Mouse (Mus musculus) liver, embryonic 14.5 days (tissue): ENCODE measurements around the gene Perm1. TPM values are rescaled to one million over a fixed set of nuclear protein-coding genes. Genes with fewer than 3 reads are reported as not detected.

Experiments
- ATAC-seq: fragments of 200-750 bp; cut with Nextera tagmentation; 2 replicates; pipeline ENCODE4 v1.8.0; 2017; ENCODE audit warnings: moderate number of reproducible peaks, mild to moderate bottlenecking, moderate library complexity; ENCODE audit not compliant: insufficient read depth
- DNase-seq, 3 experiments: peaks; one replicate each; pipeline ENCODE4 v3.0.0-alpha.2; 2012 to 2013; ENCODE audit warnings: low read depth in 3 of 3, low spot score in 3 of 3
- H3K27ac ChIP-seq: fragments of 300-500 bp; sonication (generic); 2 replicates; pipeline ENCODE4 v1.5.1; 2014; ENCODE audit warnings: moderate library complexity, mild to moderate bottlenecking, control low read depth, inconsistent platforms
- H3K27me3 ChIP-seq: fragments of 300-500 bp; sonication (generic); 2 replicates; pipeline ENCODE4 v1.6.1; 2014; ENCODE audit warnings: mild to moderate bottlenecking, low read length, moderate library complexity; ENCODE audit not compliant: control insufficient read depth, insufficient read depth
- H3K36me3 ChIP-seq: fragments of 300-500 bp; sonication (generic); replicated peaks from 2 replicates; pipeline ENCODE4 v1.6.1; 2014; ENCODE audit warnings: low read depth; ENCODE audit not compliant: control insufficient read depth, insufficient read depth
- H3K4me1 ChIP-seq, 2 experiments: fragments of 200-500 bp in 1 of 2; fragments of 300-500 bp in 1 of 2; sonication (generic) in 1 of 2; replicated peaks; 2 replicates each; pipeline ENCODE4 v1.6.1; 2012 to 2014; ENCODE audit warnings: antibody characterized with exemption in 1 of 2, inconsistent platforms in 1 of 2, low read length in 1 of 2; ENCODE audit not compliant: control insufficient read depth in 2 of 2, insufficient read depth in 2 of 2
- H3K4me2 ChIP-seq: fragments of 300-500 bp; sonication (generic); 2 replicates; pipeline ENCODE4 v1.6.1; 2014; ENCODE audit warnings: low read depth, mild to moderate bottlenecking, control low read depth, moderate library complexity
- H3K4me3 ChIP-seq, 2 experiments: fragments of 200-500 bp in 1 of 2; fragments of 300-500 bp in 1 of 2; sonication (generic) in 1 of 2; 2 replicates each; pipeline ENCODE4 v1.5.1; 2012 to 2014; ENCODE audit warnings: low read depth in 2 of 2, low read length in 2 of 2, mild to moderate bottlenecking in 2 of 2, control low read depth in 1 of 2, inconsistent platforms in 1 of 2, moderate library complexity in 1 of 2; ENCODE audit not compliant: insufficient read depth in 1 of 2
- H3K9ac ChIP-seq: fragments of 300-500 bp; sonication (generic); replicated peaks from 2 replicates; pipeline ENCODE4 v1.6.1; 2014; ENCODE audit warnings: mild to moderate bottlenecking, control low read depth, moderate library complexity
- H3K9me3 ChIP-seq: fragments of 300-500 bp; sonication (generic); 2 replicates; pipeline ENCODE4 v1.6.1; 2016; ENCODE audit warnings: low read length, mixed read lengths; ENCODE audit not compliant: control insufficient read depth
- CTCF ChIP-seq: IDR thresholded peaks from 2 replicates; pipeline ENCODE4 v1.5.1; 2016; ENCODE audit warnings: antibody characterized with exemption, low read depth, control low read depth
- EP300 ChIP-seq: IDR thresholded peaks from 2 replicates; pipeline ENCODE4 v1.6.1; 2016; ENCODE audit warnings: antibody characterized with exemption, low read depth
- WGBS: fragments of 180-500 bp; shearing (Covaris S2); extraction: QIAGEN DNeasy Blood & Tissue Kit; methylation state at CpG from one replicate; pipeline ENCODE4 v1.1.7; 2014; ENCODE audit not compliant: insufficient replicate concordance; 5-methylcytosine and 5-hydroxymethylcytosine counted together
- polyA plus RNA-seq, 2 experiments: library from polyadenylated mRNA; depleted of rRNA in 1 of 2; stranded (reverse) in 1 of 2; unstranded in 1 of 2; fragments of >200 nt; fragmentation: Nextera tagmentation in 1 of 2; extraction: Ambion mirVana in 1 of 2; gene quantifications; 2 replicates each; pipeline versions ENCODE4 v1.2.1 to v1.2.3; 2012 to 2014

Gene Perm1
- polyA plus RNA-seq, 2 experiments: 0.03 TPM; not detected in 1

DNA sequence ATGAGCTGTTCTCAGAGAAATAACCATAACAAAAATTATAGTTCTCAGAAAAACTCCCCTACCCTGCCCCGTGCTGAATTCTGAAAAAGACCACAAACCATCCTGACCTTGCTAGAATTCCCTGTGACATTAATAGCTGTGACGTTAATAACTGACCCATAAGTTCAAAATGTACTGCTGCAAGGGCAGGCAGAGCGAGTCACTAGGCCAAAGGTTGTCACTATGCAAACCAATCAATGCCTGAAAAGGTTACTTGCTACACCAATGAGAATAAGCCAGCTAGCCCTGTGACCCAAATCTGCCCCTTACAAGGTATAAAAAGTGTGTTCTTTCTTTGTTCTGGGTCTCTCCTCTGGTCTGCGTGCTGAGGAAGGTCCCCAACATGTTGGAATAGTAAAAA lies 6.8 kb upstream of the Perm1 start:
- no peaks in the 10 kb centered on the region for H3K9me3 ChIP-seq
- H3K27me3 ChIP-seq: peaks cover 23% of the 10 kb centered on the region
- H3K4me2 ChIP-seq: no peak overlapping the region
- no peak for DNase-seq
- no peak overlapping the region for H3K27ac ChIP-seq
- H3K9ac ChIP-seq: no peak overlapping the region
- H3K36me3 ChIP-seq: no peaks in the 10 kb centered on the region
- 71% methylated on average over 4 of the region's 4 CpGs for WGBS
- H3K4me1 ChIP-seq: no peaks in the 10 kb centered on the region; a peak in 2 of 4 replicates
- no peak overlapping the region for H3K4me3 ChIP-seq
- TF ChIP-seq CTCF (no peak), EP300 (no peak)
- ATAC-seq: no peak

DNA sequence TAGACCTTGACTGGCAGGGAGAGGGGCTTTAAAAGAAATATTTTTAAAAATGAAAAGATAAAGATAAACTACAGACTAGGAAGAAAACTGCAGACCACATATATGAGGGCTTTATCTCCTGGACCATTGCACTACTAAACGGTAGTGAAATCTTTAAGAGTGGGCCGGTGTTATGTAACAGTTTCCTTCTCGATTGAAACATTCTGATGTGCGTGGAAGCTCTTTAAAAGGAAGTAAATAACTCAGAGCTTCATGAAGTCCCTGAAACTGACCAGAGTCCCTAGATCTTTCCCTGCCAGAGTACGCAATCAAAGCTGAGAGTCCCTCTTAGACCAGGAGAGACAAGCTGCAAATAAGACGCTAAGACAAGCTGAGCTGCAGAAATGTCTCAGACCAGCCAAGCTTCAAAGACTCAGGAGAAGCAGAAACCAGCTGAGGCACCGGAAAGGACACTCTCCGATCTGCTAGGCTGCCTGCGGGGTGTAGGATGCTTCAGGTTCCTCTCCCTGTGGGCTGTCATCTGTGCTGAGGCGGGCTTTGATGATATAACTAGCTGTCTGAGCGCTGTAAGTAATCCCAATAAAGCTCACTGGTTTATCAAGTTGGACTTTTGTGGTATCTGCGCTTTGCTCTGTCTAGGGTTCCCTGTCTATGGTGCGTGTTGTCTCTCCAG lies 5.6 kb upstream of the Perm1 start:
- TF ChIP-seq CTCF (no peak), EP300 (no peak)
- Histone ChIP-seq H3K36me3 (no peaks in the 10 kb centered on the region), H3K27me3 (peaks cover 11% of the 10 kb centered on the region), H3K4me1 (no peaks in the 10 kb centered on the region; a peak in 1 of 4 replicates), H3K27ac (no peak overlapping the region), H3K9ac (no peak overlapping the region), H3K9me3 (no peaks in the 10 kb centered on the region), H3K4me3 (no peak overlapping the region), H3K4me2 (no peak overlapping the region)
- 48% methylated on average over 13 of the region's 13 CpGs for WGBS
- DNase-seq: no peak
- no peak for ATAC-seq

- no peaks in the 10 kb centered on the region for H3K27me3 ChIP-seq
- H3K4me3 ChIP-seq: no peak overlapping the region
- H3K27ac ChIP-seq: no peak overlapping the region
- no peak overlapping the region for H3K4me2 ChIP-seq
- WGBS: 77% methylated on average over 13 of the region's 13 CpGs
- no peak for DNase-seq
- no peak for TF ChIP-seq CTCF
- TF ChIP-seq EP300: no peak
- no peak overlapping the region for H3K9ac ChIP-seq
- no peaks in the 10 kb centered on the region; a peak in 1 of 4 replicates for H3K4me1 ChIP-seq
- ATAC-seq: no peak
- no peaks in the 10 kb centered on the region for H3K9me3 ChIP-seq
- no peaks in the 10 kb centered on the region for H3K36me3 ChIP-seq
Observed at GRCm38 (mm10) chr4:156213134-156213533, 2.5 kb upstream of the Perm1 start.

- 67% methylated on average over 2 of the region's 2 CpGs for WGBS
- DNase-seq: no peak
- no peak overlapping the region for H3K4me3 ChIP-seq
Observed at GRCm38 (mm10) chr4:156216196-156216595, 528 bp downstream of the Perm1 start.

DNA sequence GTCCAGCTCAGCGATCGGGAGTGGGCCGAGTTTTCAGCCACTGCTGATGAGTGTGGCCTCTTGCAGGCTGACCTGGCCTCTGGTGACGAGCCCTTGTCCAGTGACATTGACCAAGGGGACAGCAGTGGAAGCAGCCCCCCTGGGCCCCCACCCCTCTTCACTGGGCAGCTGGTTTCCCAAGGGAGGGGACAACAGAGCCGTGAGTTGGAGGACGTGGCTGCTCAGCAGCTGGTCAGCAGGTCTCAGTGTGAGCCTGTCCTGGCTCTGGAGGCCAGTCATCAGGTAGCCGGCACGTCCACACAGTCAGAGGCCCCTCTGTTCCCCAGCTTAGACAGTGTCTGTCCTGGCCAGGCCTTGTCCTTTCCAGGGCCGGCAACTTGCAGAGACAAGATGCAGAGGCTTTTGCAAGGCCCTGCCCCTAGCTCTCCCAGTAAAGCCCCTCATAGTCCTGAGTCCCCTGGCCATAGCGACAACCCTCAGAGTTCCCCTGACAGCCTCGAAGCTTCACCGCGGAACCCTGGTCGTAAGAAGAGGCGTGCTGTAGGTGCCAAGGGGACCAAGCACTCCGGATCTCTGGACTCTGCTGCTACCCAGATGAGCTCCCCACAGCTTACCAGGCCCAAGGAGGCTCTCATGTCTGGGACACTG lies 1.5 kb downstream of the Perm1 start:
- Histone ChIP-seq H3K27me3 (no peaks in the 10 kb centered on the region), H3K9ac (no peak overlapping the region), H3K27ac (no peak overlapping the region), H3K4me2 (no peak overlapping the region), H3K4me3 (no peak overlapping the region), H3K4me1 (no peaks in the 10 kb centered on the region), H3K9me3 (no peaks in the 10 kb centered on the region), H3K36me3 (no peaks in the 10 kb centered on the region)
- WGBS: 71% methylated on average over 16 of the region's 16 CpGs
- ATAC-seq: no peak
- DNase-seq: no peak
- TF ChIP-seq CTCF (no peak), EP300 (no peak)

More at GRCm38 (mm10) chr4:156216196-156216595, 528 bp downstream of the Perm1 start:
- H3K27ac ChIP-seq: no peak overlapping the region
- no peaks in the 10 kb centered on the region for H3K27me3 ChIP-seq
- TF ChIP-seq CTCF (no peak), EP300 (no peak)
- no peaks in the 10 kb centered on the region for H3K36me3 ChIP-seq
- no peaks in the 10 kb centered on the region for H3K9me3 ChIP-seq
- H3K4me1 ChIP-seq: no peaks in the 10 kb centered on the region
- H3K9ac ChIP-seq: no peak overlapping the region
- no peak for ATAC-seq
- no peak overlapping the region for H3K4me2 ChIP-seq
